Mouse (Mus musculus) bone marrow macrophage, adult 2 months (primary cell): ENCODE measurements around the gene Cd3g.

Experiments
- CTCF ChIP-seq: IDR thresholded peaks from 2 replicates; pipeline ENCODE4 v1.5.1; 2012; ENCODE audit warnings: low read depth, mild to moderate bottlenecking, low read length, moderate library complexity
- POLR2A ChIP-seq: IDR thresholded peaks from 2 replicates; pipeline ENCODE4 v1.6.1; 2012; ENCODE audit warnings: mild to moderate bottlenecking, low read depth, low read length, borderline replicate concordance

- no peak for TF ChIP-seq POLR2A
- TF ChIP-seq CTCF, result no peak
Observed at GRCm38 (mm10) chr9:44965833-44966466, 14.3 kb downstream of the Cd3g start.
